Mouse (Mus musculus) E14TG2a.4 (cell line): ENCODE measurements around the gene Olfr1025-ps1.

ENCODE experiments used
- H3K27me3 ChIP-seq: 2 replicates; pipeline ENCODE4 v1.6.1; 2014; ENCODE audit warnings: low read length, control low read depth; ENCODE audit not compliant: insufficient read depth
- H3K36me3 ChIP-seq: 2 replicates; pipeline ENCODE4 v1.6.1; 2014; ENCODE audit warnings: low read length, control low read depth; ENCODE audit not compliant: insufficient read depth
- H3K4me1 ChIP-seq: replicated peaks from 2 replicates; pipeline ENCODE4 v1.6.1; 2014; ENCODE audit warnings: low read depth, low read length, control low read depth
- H3K4me3 ChIP-seq: replicated peaks from 2 replicates; pipeline ENCODE4 v1.5.1; 2014; ENCODE audit warnings: mild to moderate bottlenecking, low read length
- H3K9me3 ChIP-seq: 2 replicates; pipeline ENCODE4 v1.6.1; 2014; ENCODE audit warnings: low read length, control low read depth
- CTCF ChIP-seq: conservative IDR thresholded peaks from 2 replicates; pipeline ENCODE4 v1.5.1; 2014; ENCODE audit warnings: low read length
- NANOG ChIP-seq: IDR thresholded peaks from 2 replicates; pipeline ENCODE4 v1.6.1; 2014; ENCODE audit warnings: borderline replicate concordance, low read length, mixed read lengths
- POU5F1 ChIP-seq: IDR thresholded peaks from 2 replicates; pipeline ENCODE4 v1.6.1; 2014; ENCODE audit warnings: low read length, borderline replicate concordance

Olfr1025-ps1 gene

GRCm38 (mm10) chr2:85914893-85915292, at the start of gene Olfr1025-ps1:
TSS of gene Olfr1025-ps1 (plus strand) at chr2:85915193.
- Histone ChIP-seq H3K36me3 (no peaks in the 10 kb centered on the region), H3K4me3 (no peak within 1 kb of the TSS), H3K9me3 (no peaks in the 10 kb centered on the region), H3K4me1 (no peaks in the 10 kb centered on the region), H3K27me3 (no peaks in the 10 kb centered on the region)
- TF ChIP-seq POU5F1 = no peak
- TF ChIP-seq CTCF = no peak
- TF ChIP-seq NANOG = no peak

DNA sequence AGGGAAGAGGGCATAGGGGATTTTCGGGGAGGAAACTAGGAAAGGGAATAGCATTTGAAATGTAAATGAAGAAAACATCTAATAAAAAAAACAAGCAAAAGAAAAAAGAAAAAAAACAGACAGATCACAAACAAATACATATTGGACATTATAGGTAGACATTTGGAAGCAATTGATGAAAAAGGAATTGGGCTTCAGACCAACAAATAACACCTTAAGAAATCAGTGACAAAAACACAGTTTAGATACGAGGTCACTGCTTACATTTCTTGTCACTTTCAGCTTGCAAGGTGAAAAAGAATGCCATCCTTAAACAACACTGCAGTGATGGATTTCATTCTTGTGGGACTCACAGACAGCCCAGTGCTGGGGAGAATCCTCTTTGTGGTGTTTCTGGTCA, 46.7 kb upstream of the Olfr1025-ps1 start, which contains the start of gene Olfr1022:
Olfr1022 (plus strand) TSS at position 301 of the 400 bp plus-strand sequence.
- Histone ChIP-seq H3K36me3 (no peaks in the 10 kb centered on the region), H3K4me3 (no peak within 1 kb of the TSS), H3K27me3 (no peaks in the 10 kb centered on the region), H3K9me3 (no peaks in the 10 kb centered on the region), H3K4me1 (no peaks in the 10 kb centered on the region)
- no peak for TF ChIP-seq CTCF
- no peak for TF ChIP-seq NANOG
- TF ChIP-seq POU5F1 = no peak

DNA sequence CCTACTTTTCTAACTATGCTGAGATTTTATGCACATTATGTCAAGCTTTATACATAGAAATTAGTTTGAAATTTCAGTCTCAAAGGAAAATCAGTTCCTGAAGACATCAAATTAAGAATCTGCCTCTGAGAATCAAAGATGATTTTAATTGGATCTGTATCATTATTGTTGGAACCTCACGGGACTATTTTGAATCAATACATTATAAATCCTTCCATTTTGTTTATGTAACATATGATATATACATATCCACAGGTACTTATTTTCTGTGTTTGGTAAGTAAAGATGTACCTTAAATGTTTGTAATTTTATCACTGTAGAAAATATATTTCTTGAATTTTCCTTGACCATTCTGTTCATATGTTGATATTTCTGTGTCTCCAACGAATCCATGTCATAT, 29.7 kb upstream of the Olfr1025-ps1 start, which contains the start of gene Olfr1023:
Olfr1023 (plus strand) TSS at position 301 of the 400 bp plus-strand sequence.
- Histone ChIP-seq H3K36me3 (no peaks in the 10 kb centered on the region), H3K9me3 (no peaks in the 10 kb centered on the region)
- no peak for TF ChIP-seq NANOG
- TF ChIP-seq CTCF = no peak
- TF ChIP-seq POU5F1 = no peak

DNA sequence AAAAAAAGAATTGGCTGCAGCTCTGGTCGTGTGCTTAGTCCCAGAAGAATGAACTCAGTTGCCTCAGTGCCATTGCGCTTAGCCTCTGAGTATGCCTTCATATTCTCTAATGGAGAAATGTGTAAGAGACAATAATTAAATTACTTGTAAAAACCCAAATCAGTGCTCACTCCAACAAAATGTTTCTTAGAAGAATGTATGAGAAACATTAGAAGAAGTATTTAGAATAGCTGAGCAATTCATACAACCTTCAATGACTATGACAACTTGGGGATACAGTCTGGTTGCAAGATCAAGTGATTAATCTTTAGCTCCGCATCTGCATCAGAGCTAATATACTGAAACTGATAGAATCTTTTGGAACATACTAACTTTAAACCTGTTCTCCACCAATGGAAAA, 10.0 kb upstream of the Olfr1025-ps1 start, which contains the start of gene Olfr1024:
Olfr1024 (minus strand) TSS at position 101 of the 400 bp plus-strand sequence.
- Histone ChIP-seq H3K27me3 (no peaks in the 10 kb centered on the region), H3K36me3 (no peaks in the 10 kb centered on the region), H3K4me1 (no peaks in the 10 kb centered on the region), H3K4me3 (no peak within 1 kb of the TSS), H3K9me3 (no peaks in the 10 kb centered on the region)
- TF ChIP-seq CTCF (no peak), POU5F1 (no peak), NANOG (no peak)

More for the DNA sequence above, 29.7 kb upstream of the Olfr1025-ps1 start, which contains the start of gene Olfr1023:
- H3K4me3 ChIP-seq = no peak within 1 kb of the TSS
- H3K27me3 ChIP-seq = no peaks in the 10 kb centered on the region
- no peaks in the 10 kb centered on the region for H3K4me1 ChIP-seq

DNA sequence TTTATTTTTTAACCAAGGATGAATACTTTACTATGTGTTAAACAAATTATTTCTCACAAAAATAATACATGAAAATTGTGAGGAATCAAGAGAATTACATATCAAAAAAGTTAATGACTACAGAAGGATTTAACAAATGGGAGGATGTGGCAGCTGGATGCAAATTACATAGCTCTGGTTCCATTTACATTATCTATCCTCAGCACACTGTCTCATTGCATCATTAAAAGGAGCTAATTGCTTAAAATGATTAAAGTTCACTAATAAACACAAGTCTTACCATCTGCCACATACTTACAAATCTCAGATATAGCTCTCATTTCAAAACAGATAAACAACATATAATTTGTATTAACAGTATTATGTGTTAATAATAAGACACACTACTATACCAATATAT, 1.8 kb upstream of the Olfr1025-ps1 start:
- TF ChIP-seq CTCF (no peak), NANOG (no peak), POU5F1 (no peak)
- Histone ChIP-seq H3K4me3 (no peak overlapping the region), H3K27me3 (no peaks in the 10 kb centered on the region), H3K9me3 (no peaks in the 10 kb centered on the region), H3K4me1 (no peaks in the 10 kb centered on the region), H3K36me3 (no peaks in the 10 kb centered on the region)

DNA sequence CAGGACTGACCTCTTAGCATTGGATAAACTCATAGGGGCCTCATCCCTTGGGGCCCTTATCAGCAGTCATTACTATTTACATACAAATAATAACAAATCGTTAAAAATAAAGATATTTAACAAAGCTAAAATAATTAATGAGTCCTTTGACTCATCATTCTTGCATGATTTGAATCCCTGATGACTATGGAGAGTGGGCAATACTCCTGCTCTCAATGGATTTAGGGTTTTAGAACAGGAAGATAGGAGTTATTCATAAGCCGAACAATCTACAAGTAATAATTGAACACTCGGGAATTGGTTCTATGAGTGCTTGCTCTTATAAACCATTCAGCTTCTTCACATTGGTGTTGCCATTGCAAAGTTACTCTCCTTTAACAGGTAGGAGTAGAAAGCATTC, 6.3 kb downstream of the Olfr1025-ps1 start, which contains the start of gene Olfr1026:
Olfr1026 (plus strand) TSS at position 301 of the 400 bp plus-strand sequence.
- H3K4me3 ChIP-seq = no peak within 1 kb of the TSS
- no peaks in the 10 kb centered on the region for H3K9me3 ChIP-seq
- H3K36me3 ChIP-seq = no peaks in the 10 kb centered on the region
- no peak for TF ChIP-seq CTCF
- no peak for TF ChIP-seq NANOG
- no peak for TF ChIP-seq POU5F1
- no peaks in the 10 kb centered on the region for H3K27me3 ChIP-seq
- H3K4me1 ChIP-seq = no peaks in the 10 kb centered on the region

DNA sequence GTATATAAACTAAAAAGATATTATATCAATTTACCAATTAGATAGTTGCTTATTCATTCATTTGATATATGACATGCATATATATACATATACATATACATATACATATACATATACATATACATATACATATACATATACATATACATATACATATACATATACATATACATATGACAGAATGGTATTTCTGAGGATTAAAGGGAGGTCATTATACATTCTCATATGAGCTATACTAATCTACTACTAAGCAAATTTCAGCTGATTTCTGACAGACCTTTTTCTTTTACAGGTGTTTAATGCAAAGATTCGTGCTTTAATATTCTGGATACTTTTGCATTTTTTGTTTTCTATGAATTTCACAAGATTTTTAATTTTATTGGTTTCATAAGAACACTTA, 35.1 kb downstream of the Olfr1025-ps1 start, which contains the start of gene Olfr1028:
Olfr1028 (plus strand) TSS at position 301 of the 400 bp plus-strand sequence.
- Histone ChIP-seq H3K4me3 (no peak within 1 kb of the TSS), H3K9me3 (no peaks in the 10 kb centered on the region), H3K27me3 (no peaks in the 10 kb centered on the region), H3K36me3 (no peaks in the 10 kb centered on the region), H3K4me1 (no peaks in the 10 kb centered on the region)
- no peak for TF ChIP-seq POU5F1
